Mouse (Mus musculus) retina, postnatal 7 days (tissue): ENCODE data around the gene Hist1h4f.

Experiments
- DNase-seq: peaks from one replicate; pipeline ENCODE4 v3.0.0-alpha.2; 2012; ENCODE audit warnings: low read depth, low spot score

Hist1h4f gene

DNA sequence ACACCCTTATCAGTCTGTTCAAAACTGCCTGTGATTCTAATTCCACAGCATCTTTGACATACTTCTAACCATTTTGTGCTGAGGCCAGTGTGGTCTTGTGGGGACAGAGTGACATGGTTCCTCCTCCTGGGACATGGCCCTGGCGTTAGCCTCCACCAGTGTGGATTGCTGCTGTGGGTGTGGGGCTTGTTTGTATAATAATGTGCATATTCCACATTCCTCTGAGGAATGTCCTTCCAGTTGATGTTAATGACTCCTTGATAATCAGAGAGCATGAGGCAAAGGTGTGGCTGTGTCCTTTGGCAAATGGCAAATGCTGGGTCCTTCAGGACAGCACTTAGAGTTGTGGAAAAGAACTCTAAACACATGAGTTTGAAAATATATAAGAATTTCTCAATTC is 37.9 kb downstream of the Hist1h4f start:
- no peak for DNase-seq

DNA sequence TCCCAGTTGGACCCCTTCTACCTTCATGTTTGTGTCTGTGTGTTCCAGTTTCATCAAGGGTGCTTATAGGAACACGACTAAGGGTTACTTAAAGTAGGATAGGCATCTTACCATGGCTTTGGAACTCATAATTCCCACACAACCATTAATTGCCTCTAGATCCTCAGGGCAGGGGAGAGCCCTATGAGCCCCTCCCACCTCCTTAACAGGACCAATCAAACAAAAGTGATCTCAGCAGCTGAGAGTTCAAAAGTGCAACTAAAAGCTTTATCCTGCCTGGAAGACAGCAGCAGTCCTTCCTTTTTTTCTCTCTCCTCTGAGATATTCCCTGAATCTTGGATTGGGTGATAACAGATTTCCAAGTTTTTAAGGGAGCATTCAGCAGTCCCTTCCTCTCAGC is 41.3 kb downstream of the Hist1h4f start:
- DNase-seq: no peak

DNA sequence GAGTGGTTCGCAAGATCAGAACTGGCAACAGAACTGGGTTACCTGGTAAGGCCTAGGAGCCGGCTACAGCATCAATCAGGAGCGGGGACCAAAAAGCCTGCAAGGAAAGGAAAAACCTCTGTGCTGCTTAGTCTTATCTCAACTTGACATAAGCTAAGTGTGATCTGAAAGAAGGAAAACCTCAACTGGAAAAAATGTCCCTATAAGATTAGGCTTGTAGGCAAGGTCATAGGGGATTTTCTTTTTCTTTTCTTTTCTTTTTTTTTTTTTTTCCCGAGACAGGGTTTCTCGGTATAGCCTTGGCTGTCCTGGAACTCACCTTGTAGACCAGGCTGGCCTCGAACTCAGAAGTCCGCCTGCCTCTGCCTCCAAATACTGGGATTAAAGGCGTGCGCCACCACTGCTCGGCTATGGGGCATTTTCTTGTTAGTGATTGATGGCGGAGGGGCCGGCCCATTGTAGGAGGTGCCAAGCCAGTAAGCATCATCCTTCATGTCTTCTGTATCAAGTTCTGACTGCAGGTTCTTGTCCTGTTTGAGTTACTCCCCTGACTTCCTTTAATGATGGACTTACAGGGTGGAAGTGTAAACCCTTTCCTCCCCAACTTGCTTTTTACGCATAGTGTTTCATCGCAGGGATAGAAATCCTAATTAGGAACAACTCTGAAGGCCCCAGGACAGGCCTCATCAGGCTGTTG is 44.5 kb downstream of the Hist1h4f start:
- no peak for DNase-seq

DNA sequence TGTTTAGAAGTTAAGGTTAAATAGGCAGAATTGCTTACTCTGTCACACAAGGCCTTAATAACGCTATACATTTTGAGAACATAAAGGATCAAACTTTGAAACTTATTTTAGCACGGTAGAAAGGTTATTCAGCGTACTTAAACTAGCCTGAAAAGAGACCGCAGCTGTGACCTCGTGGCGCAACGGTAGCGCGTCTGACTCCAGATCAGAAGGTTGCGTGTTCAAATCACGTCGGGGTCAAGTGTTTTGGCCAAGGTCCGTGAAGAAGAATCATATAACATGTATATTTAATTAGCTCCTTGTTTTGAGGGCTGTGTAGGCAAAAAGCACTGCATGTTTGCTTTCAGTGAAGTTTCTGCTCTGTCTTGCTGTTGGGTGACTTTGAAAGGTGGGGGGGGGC is 45.1 kb downstream of the Hist1h4f start:
- DNase-seq: no peak

DNA sequence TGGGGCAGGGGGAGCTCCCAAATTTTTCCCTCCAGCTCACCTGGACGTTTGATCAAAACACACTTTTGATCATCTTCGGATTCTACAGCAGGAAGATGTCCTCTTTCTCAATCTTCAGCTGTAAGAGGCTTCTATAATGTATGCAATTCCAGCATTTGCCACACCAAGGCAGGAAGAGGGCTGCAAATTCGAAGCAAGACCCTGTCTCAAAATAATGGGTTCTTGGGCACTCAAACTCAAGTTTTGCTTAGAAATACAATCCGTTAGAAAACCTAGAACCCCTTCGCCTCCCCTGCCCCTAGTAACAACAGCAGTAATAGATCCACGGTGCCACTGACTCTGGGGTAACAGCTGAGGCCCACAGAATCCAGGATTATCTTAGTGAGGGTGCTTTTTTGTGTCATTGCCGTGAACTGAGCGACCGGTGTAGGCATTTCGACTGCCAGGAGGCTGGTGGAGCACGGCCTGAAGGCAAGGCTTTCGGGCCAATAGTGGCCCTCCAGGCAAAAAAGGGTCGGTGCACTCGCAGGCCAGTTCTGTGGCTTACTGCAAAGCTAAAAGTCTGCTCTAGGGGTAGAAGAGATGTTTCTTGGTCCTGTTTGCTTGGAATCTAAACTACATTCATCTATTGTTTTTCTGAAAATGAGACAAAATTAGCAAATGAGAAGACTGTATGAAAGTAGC is 45.6 kb downstream of the Hist1h4f start:
- DNase-seq: no peak

DNA sequence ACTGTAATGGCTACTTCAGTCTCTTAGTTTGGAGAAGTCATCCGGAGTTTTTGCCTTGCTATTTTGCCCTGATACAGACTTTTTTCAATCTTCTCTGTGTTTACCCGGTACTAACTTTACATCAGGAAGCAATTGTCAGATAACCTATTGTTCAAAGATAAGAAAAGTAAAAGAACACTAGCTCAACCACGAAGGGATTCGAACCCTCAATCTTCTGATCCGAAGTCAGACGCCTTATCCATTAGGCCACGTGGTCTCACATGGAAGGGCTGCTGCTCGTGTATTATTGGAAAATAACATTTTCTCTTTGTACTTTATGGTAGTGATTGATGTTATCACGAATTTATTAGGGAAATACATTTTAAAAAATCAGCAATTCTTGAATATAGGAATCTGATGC is 47.7 kb downstream of the Hist1h4f start:
- DNase-seq: no peak

DNA sequence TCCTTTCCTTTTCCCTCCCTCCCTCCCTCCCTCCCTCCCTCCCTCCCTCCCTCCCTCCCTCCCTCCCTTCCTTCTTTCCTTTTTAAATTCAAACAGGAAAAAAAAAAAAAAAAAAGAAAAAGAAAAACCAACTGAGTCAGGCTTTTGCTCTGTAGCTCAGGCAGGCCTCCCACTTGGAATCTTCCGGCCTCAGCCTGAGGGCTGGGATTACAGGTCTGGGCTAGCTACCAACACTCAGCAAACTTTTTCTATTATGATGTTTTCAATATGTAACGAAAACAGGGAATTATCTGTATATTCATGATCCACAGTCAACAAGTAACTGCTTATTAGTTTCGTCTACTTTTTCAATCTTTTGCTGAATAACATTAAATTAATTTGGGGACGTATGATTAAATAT is 48.5 kb downstream of the Hist1h4f start:
- DNase-seq: no peak

DNA sequence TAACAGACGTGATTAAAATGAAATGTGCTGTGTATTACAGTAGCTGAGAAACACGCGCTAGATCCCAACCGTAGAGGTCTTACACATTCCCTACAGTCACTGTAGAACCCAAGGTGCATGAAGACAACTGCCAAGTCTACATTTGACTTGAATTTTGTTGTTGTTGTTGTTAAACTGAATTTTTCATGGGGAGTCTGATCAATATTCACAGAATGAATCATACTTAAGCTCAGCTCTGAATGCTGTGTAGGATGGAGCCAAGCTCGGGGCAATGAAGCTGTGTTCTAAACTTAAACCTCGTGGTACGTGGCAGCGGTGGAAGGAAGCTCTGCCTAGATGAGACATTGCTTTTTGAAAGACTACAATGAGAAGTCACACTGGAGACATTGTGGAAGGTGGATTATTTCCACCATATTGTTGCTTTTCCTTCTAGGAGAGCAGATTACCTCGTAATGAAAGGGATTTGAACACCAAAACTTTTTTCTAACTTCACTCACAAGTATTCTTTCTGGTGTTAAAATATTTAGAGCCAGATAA is 49.3 kb downstream of the Hist1h4f start:
- DNase-seq: no peak

DNA sequence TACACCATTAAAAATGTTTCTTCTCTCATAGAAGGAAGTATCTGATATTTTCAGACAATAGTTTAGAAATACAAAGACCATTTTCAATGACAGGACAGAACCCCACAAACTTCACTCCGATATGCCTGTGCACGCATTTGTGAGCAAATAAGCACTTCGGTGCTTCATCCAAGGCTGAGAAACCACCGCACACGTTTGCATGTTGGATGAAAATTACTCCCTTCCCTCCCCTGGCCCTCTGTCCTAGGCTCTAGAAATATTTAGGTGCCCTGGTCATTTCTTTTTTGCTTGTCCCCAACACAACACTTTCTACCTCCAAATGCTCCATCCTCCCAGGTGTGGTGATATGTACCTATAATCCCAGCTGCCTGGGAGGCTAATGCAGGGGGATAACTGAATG is 49.9 kb downstream of the Hist1h4f start:
- no peak for DNase-seq
